Mouse (Mus musculus) liver, embryonic 16.5 days (tissue): ENCODE measurements around the gene Apof. TPM values are rescaled to one million over a fixed set of nuclear protein-coding genes. Genes with fewer than 3 reads are reported as not detected.

Experiments used
- ATAC-seq: fragments of 200-750 bp; cut with Nextera tagmentation; 2 replicates; pipeline ENCODE4 v1.8.0; 2017; ENCODE audit warnings: low read depth, mild to moderate bottlenecking, moderate number of reproducible peaks, moderate library complexity
- H3K27ac ChIP-seq: fragments of 300-500 bp; sonication (generic); 2 replicates; pipeline ENCODE4 v1.5.1; 2014; ENCODE audit warnings: mild to moderate bottlenecking, low read length
- H3K27me3 ChIP-seq: fragments of 300-500 bp; sonication (generic); 2 replicates; pipeline ENCODE4 v1.6.1; 2014; ENCODE audit warnings: low read depth, low read length, mixed read lengths; ENCODE audit not compliant: control insufficient read depth, insufficient read depth
- H3K36me3 ChIP-seq: fragments of 300-500 bp; sonication (generic); 2 replicates; pipeline ENCODE4 v1.6.1; 2014; ENCODE audit warnings: mild to moderate bottlenecking; ENCODE audit not compliant: control insufficient read depth, insufficient read depth
- H3K4me1 ChIP-seq: fragments of 300-500 bp; sonication (generic); 2 replicates; pipeline ENCODE4 v1.6.1; 2014; ENCODE audit warnings: low read depth, low read length, mixed read lengths; ENCODE audit not compliant: control insufficient read depth
- H3K4me2 ChIP-seq: fragments of 300-500 bp; sonication (generic); 2 replicates; pipeline ENCODE4 v1.6.1; 2014; ENCODE audit warnings: low read depth, low read length, mixed read lengths
- H3K4me3 ChIP-seq: fragments of 300-500 bp; sonication (generic); 2 replicates; pipeline ENCODE4 v1.5.1; 2014; ENCODE audit warnings: low read depth, mild to moderate bottlenecking, low read length
- H3K9ac ChIP-seq: fragments of 300-500 bp; sonication (generic); 2 replicates; pipeline ENCODE4 v1.6.1; 2014; ENCODE audit warnings: low read depth, low read length
- H3K9me3 ChIP-seq: fragments of 300-500 bp; sonication (generic); replicated peaks from 2 replicates; pipeline ENCODE4 v1.6.1; 2016; ENCODE audit warnings: low read length; ENCODE audit not compliant: control insufficient read depth
- WGBS: fragments of 180-500 bp; shearing (Covaris S2); extraction: QIAGEN DNeasy Blood & Tissue Kit; methylation state at CpG from one replicate; pipeline ENCODE4 v1.1.7; 2014; ENCODE audit not compliant: insufficient replicate concordance; 5-methylcytosine and 5-hydroxymethylcytosine counted together
- polyA plus RNA-seq: library from polyadenylated mRNA; unstranded; fragments of >200 nt; fragmentation: Nextera tagmentation; extraction: Ambion mirVana; gene quantifications from 2 replicates; pipeline ENCODE4 v1.2.1, GENCODE M21; 2015

The Apof gene
- polyA plus RNA-seq: 212 and 253 TPM in 2 replicates

DNA sequence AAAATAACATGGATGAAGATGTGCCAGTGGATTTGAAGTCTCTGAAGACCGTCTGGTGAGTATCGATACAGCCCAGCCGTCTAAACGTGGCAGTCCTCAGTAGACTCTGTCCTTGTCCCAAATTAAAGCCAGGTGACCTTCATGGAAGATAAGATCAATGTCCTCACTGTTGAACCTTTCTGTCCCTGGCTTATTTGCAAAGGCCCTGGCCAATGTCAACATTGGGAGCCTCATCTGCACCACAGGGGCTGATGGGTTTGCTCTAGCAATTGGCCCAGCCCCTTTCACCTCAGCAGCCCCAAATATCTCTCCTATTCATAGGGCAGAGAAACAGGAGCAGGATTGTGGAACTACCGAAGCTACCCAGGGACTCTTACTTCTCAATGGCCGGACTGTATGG lies at the start of gene Apof:
Apof (plus strand) TSS at position 301 of the 400 bp plus-strand sequence.
- ATAC-seq: peak; percentile 35
- 72% methylated on average over 6 of the region's 6 CpGs for WGBS
- H3K4me1 ChIP-seq: peaks cover 12% of the 10 kb centered on the region
- no peaks in the 10 kb centered on the region for H3K9me3 ChIP-seq
- peak within 1 kb of the TSS; percentile 76 for H3K9ac ChIP-seq
- H3K27me3 ChIP-seq: no peaks in the 10 kb centered on the region
- peak within 1 kb of the TSS; percentile 76 for H3K27ac ChIP-seq
- peak within 1 kb of the TSS; percentile 95 for H3K4me2 ChIP-seq
- no peaks in the 10 kb centered on the region for H3K36me3 ChIP-seq
- H3K4me3 ChIP-seq: peak within 1 kb of the TSS; percentile 82

DNA sequence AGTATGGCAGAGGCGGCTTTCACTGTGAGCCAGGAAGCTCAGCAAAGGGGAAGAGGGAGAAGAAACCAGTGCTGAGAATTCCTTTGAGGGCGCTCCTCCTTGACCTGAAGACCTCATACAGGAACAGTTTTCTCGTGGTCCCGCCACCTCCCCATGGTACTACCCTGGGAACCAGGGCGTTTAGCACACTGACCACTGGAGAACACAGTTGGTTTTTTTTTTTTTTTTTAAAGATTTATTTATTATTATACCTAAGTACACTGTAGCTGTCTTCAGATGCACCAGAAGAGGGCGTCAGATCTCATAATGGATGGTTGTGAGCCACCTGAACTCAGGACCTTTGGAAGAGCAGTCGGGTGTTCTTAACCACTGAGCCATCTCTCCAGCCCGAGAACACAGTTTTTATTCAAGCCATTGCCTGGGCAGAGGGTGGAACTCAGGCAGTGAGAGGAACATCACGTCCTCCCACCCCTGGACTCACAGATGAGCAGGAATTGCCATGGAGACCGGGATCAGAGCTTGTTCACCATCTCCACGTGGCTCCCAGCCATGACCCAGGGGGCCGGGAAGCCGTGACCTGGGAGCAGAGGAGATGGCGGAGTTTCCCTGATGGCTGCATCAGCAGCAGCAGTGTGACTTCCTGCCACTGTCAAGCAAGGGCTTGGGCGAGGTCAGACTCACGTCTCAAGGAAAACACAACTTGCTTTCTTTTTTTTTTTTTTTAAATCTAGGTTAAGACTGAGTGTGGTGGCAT lies 46.8 kb upstream of the Apof start:
- H3K4me3 ChIP-seq: no peak overlapping the region
- 57% methylated on average over 16 of the region's 16 CpGs for WGBS
- no peaks in the 10 kb centered on the region for H3K27me3 ChIP-seq
- H3K4me2 ChIP-seq: no peak overlapping the region
- H3K36me3 ChIP-seq: no peaks in the 10 kb centered on the region
- no peak overlapping the region for H3K27ac ChIP-seq
- no peaks in the 10 kb centered on the region for H3K9me3 ChIP-seq
- no peak for ATAC-seq
- H3K9ac ChIP-seq: no peak overlapping the region
- peaks cover 17% of the 10 kb centered on the region for H3K4me1 ChIP-seq

DNA sequence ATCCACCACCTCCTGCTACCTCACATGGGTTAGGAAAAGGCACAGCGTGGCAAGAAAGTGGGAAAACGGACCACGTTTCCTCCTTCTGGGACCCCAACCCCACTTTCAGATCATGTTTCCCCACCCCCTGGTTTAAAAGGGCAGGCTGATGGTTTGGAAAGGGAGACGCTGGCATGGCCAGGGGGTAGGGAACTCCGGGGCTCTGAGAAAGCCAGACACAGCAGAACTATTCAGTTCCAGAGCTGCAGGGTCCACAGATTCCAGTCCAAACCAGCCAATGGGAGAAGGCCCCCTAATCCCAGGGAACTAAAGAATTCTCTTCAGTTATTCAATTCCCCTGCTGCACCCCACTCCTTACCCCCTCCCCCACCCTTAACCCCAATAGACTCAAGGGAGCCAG lies 43.4 kb upstream of the Apof start:
- Histone ChIP-seq H3K27ac (no peak overlapping the region), H3K9me3 (no peaks in the 10 kb centered on the region), H3K36me3 (no peaks in the 10 kb centered on the region), H3K4me2 (no peak overlapping the region), H3K4me1 (peaks cover 12% of the 10 kb centered on the region), H3K9ac (no peak overlapping the region), H3K27me3 (no peaks in the 10 kb centered on the region), H3K4me3 (no peak overlapping the region)
- ATAC-seq: no peak
- WGBS: 57% methylated on average over 5 of the region's 5 CpGs

DNA sequence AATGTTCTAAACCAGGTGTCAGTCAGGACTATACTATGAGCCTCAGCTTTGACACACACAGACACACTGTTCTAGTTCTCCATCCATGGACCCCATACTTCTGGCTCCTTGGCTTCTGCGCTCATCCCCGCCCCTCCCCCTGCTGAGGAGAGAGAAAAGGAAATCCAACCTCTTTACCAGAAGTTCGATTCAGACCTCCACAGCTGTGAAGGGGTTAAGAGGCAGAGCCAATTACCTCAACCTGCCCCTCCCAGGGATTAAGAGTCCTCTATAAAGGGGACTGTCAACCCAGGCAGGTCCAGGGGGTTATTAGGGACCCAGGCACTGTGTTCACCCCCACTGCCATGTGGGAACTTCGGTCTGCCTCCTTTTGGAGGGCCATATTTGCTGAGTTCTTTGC lies 42.9 kb upstream of the Apof start, which contains the start of gene Mip:
Mip (plus strand) TSS at position 301 of the 400 bp plus-strand sequence.
- no peaks in the 10 kb centered on the region for H3K36me3 ChIP-seq
- 55% methylated on average over 4 of the region's 4 CpGs for WGBS
- H3K27me3 ChIP-seq: no peaks in the 10 kb centered on the region
- H3K9me3 ChIP-seq: no peaks in the 10 kb centered on the region
- no peak within 1 kb of the TSS for H3K27ac ChIP-seq
- no peak within 1 kb of the TSS for H3K4me2 ChIP-seq
- H3K4me3 ChIP-seq: no peak within 1 kb of the TSS
- peaks cover 16% of the 10 kb centered on the region for H3K4me1 ChIP-seq
- H3K9ac ChIP-seq: no peak within 1 kb of the TSS
- no peak for ATAC-seq

DNA sequence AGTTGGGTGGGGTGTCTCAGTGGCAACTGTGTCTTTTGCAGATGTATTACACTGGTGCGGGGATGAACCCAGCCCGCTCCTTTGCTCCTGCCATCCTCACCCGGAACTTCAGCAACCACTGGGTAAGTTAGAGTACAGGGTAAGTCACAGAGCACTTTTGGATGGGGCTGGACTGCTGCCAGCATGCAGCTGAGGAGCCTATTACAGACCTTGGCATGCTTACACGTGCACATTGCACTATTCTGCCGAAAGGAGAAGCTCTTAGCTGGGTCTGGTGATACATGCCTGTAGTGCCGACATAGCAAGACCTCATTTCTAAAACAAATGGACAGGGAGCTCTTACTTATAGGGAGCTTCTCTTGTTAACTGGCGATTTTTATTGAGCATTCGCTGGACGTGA lies 40.9 kb upstream of the Apof start:
- H3K36me3 ChIP-seq: no peaks in the 10 kb centered on the region
- peaks cover 18% of the 10 kb centered on the region for H3K4me1 ChIP-seq
- no peak overlapping the region for H3K9ac ChIP-seq
- H3K4me2 ChIP-seq: no peak overlapping the region
- 71% methylated on average over 9 of the region's 9 CpGs for WGBS
- H3K9me3 ChIP-seq: no peaks in the 10 kb centered on the region
- ATAC-seq: no peak
- H3K27ac ChIP-seq: no peak overlapping the region
- no peak overlapping the region for H3K4me3 ChIP-seq
- no peaks in the 10 kb centered on the region for H3K27me3 ChIP-seq

DNA sequence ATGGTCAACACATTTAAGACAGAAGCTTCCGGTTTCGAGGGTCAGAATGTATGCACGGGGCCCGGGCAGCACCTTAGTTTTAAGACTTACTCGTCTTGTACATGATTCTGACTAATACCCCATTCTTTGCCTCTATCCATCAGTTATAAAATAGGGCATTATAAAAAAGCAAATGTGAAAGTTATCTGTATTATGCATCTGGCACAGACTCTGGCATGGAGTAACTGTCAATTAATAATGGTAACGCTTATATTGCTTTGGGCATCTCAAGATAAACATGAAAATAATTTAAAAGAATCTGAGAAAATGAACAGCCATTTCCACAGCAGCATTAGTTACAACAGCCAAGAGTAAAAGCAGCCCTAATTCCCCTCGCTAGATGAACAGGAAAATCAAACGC lies 40.5 kb upstream of the Apof start:
- ATAC-seq: no peak
- WGBS: 74% methylated on average over 8 of the region's 8 CpGs
- H3K36me3 ChIP-seq: no peaks in the 10 kb centered on the region
- H3K4me3 ChIP-seq: no peak overlapping the region
- no peak overlapping the region for H3K9ac ChIP-seq
- no peaks in the 10 kb centered on the region for H3K9me3 ChIP-seq
- H3K27me3 ChIP-seq: no peaks in the 10 kb centered on the region
- H3K4me2 ChIP-seq: no peak overlapping the region
- peaks cover 22% of the 10 kb centered on the region for H3K4me1 ChIP-seq
- no peak overlapping the region for H3K27ac ChIP-seq

DNA sequence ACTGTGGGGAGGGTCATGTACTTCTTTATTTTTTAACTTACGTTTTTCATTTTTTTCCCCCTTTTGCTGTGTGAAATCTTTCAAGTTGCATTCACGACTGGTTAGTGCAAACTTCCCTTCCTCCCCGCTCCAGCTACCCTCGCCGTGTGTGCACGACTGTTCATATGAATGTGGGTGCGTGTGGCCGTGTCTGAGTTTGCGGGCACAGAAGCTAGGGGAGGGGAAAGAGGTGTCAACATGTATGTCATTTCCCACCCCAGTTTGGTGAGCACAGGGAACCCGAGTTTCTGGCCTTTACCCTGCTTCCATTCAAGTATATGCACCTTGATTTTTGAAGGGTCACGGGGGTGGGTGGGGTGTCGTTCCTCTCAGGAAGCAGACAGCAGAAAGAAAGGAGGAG lies 37.9 kb upstream of the Apof start:
- 68% methylated on average over 12 of the region's 12 CpGs for WGBS
- Histone ChIP-seq H3K4me2 (peak overlapping the region; percentile 89), H3K4me1 (peaks cover 28% of the 10 kb centered on the region), H3K9ac (peak overlapping the region; percentile 88), H3K9me3 (no peaks in the 10 kb centered on the region), H3K27ac (peak overlapping the region; percentile 95), H3K4me3 (peak overlapping the region; percentile 84), H3K36me3 (no peaks in the 10 kb centered on the region), H3K27me3 (no peaks in the 10 kb centered on the region)
- no peak for ATAC-seq

DNA sequence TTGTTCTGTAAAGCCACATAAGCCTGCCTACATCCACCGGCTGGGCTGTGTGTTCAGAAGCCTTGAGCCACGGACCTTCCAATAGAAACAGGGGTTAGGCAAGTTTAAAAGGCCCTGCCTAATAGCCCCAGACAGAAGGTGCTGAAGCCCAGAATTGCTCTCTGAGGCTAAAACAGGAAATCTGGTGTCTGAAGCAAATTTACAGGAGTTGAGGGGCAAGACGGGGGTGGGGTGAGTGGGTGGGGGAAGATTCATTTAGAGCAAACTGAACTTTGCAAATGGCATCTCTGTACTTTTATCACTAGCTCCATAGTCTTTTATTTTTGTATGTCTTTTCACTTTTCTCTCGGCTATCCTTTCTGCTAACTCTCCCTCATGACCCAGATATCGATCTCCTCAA lies 37.3 kb upstream of the Apof start:
- H3K9ac ChIP-seq: peak overlapping the region; percentile 88

DNA sequence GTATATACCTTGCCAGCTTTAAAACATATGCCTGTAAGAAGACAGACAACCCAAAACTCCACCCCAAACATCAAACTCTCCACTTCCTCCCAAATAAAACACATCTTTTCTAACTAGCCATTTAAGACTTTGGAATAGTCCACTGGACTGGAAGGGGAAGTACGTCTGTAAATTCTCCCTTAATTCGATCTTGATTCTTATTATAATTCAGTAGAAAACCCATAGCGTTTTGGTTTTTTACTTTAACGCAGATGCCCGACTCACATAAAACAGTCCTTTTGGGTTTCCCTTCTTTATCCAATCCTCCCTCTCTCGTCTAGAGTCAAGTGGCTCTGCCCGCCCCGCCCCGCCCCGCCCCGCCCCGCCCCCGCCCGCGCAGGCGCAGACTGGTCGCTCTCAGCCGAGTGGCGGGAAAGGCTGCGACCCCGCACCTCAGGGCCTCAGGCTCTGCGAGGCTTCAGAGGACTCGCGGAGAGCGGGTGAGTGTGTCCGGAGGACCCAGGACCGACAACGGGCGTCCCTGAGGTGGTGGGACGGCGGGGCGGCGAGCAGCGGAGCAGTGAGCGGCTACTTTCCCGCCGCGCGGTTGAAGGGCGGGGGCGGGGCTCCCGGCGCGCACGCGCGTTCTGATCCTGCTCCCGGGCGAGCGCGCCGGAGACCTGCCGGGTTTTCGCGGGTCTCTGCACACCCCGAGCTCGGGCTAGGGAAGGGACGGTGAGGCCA lies 36.6 kb upstream of the Apof start, which contains the start of gene Timeless:
Timeless (plus strand) TSS at position 369 of the 723 bp plus-strand sequence.
- Histone ChIP-seq H3K36me3 (no peaks in the 10 kb centered on the region), H3K4me3 (peak within 1 kb of the TSS; percentile 84), H3K4me1 (peaks cover 34% of the 10 kb centered on the region), H3K9ac (peak within 1 kb of the TSS; percentile 88), H3K9me3 (no peaks in the 10 kb centered on the region), H3K27me3 (no peaks in the 10 kb centered on the region), H3K4me2 (peak within 1 kb of the TSS; percentile 89), H3K27ac (peak within 1 kb of the TSS; percentile 95)
- WGBS: under 1% methylated on average over 58 of the region's 58 CpGs
- peak; percentile 90 for ATAC-seq

More for the DNA sequence above, 37.3 kb upstream of the Apof start:
- Histone ChIP-seq H3K9me3 (no peaks in the 10 kb centered on the region), H3K4me3 (peak overlapping the region; percentile 84), H3K4me2 (peak overlapping the region; percentile 89), H3K4me1 (peaks cover 31% of the 10 kb centered on the region), H3K36me3 (no peaks in the 10 kb centered on the region), H3K27me3 (no peaks in the 10 kb centered on the region), H3K27ac (peak overlapping the region; percentile 95)
- no peak for ATAC-seq
- WGBS: 5% methylated on average over 5 of the region's 5 CpGs
